Mouse (Mus musculus): Measurements from ENCODE around the gene Htra3. TPM values are rescaled to one million over a fixed set of nuclear protein-coding genes. Genes with fewer than 3 reads are reported as not detected.

The Htra3 gene
- total RNA-seq, 1 experiment = 0.71 TPM

DNA sequence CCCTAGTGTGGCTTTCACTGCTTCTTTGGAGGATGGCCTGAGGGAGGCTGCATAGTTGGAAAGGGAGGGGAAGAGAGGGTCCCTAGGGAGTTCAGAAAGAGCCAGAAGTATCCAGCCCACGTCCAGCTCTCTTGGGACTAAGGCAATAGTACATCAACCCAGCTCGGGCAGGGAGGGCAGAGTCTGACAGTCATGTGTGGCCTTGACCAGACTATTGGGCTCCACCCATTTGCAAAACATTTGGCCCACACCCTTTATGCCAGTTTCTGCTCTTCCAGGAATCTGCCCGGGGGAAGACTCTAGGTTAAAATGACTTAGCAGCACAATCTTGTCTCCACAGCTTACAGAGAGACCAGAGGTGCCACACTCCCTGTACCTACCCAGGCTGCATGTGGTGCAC lies 30.9 kb upstream of the Htra3 start:
- Histone ChIP-seq H3K9ac (ENCODE audit: insufficient read depth, low read depth, low read length, poor library complexity, severe bottlenecking) (no peak overlapping the region), H3K9me3 (ENCODE audit: control insufficient read depth, insufficient read depth, low read depth, low read length) (no peaks in the 10 kb centered on the region), H3K36me3 (ENCODE audit: control insufficient read depth, insufficient read depth, low read length, poor library complexity, severe bottlenecking) (peaks cover 6% of the 10 kb centered on the region; the same call in 1 of the 2 replicates), H3K27ac (ENCODE audit: insufficient read depth, low read depth, low read length, poor library complexity, severe bottlenecking) (no peak overlapping the region), H3K4me3 (ENCODE audit: insufficient read depth in 1 of 2, low read depth in 1 of 2, low read length in 2 of 2, poor library complexity in 1 of 2, severe bottlenecking in 1 of 2) (no peak overlapping the region), H3K4me1 (ENCODE audit: control insufficient read depth in 2 of 2, insufficient read depth in 2 of 2, low read length in 2 of 2, poor library complexity in 1 of 2) (peaks cover 2 to 8% of the 10 kb centered on the region in 2 experiments; a peak in 3 of 4 replicates)
- no peak for DNase-seq (ENCODE audit: low read depth, low spot score)
- TF ChIP-seq HCFC1 (IDR thresholded peaks at IDR 0.05; ENCODE audit: borderline replicate concordance, insufficient read depth, low read length) = no peak
- TF ChIP-seq MAFK (IDR thresholded peaks at IDR 0.05; ENCODE audit: insufficient read depth, low read depth, low read length) = no peak
- no peak for TF ChIP-seq CHD2 (IDR thresholded peaks at IDR 0.05; ENCODE audit: low read depth, low read length)
- no peak for TF ChIP-seq ZNF384 (IDR thresholded peaks at IDR 0.05; ENCODE audit: low read depth, low read length)
- no peak for TF ChIP-seq ZC3H11A (IDR thresholded peaks at IDR 0.05; ENCODE audit: borderline replicate concordance, low read depth, low read length)
- in situ Hi-C loops (cut with MboI; ENCODE audit: low sequenced_read_pairs in 2 of 2, unreplicated experiment in 2 of 2) = loop anchor here in 1 of 2 experiments (10.0 kb wide), 1 partner anchor 116 kb away; no protein-coding TSS in a partner anchor

DNA sequence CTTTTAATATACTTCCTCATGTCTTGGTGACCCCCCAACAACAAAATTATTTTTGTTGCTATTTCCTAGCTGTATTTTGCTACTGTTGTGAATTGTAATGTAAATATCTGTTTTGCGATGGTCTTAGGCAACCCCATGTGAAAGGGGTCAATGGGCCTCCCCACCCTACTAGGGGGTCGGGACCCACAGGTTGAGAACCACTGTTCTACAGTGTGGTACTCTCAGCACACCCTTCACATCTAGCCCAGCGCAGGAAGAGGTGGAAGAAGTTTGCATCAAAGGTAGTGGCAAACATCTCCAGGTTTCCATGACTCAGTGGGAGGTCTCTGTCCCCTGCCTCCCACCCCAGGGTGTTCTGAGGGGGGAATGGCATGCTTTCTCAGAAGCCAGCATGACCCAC lies 25.8 kb upstream of the Htra3 start:
- no peak for DNase-seq (ENCODE audit: low read depth, low spot score)
- Histone ChIP-seq H3K4me3 (ENCODE audit: insufficient read depth in 1 of 2, low read depth in 1 of 2, low read length in 2 of 2, poor library complexity in 1 of 2, severe bottlenecking in 1 of 2) (no peak overlapping the region), H3K27ac (ENCODE audit: insufficient read depth, low read depth, low read length, poor library complexity, severe bottlenecking) (no peak overlapping the region), H3K9ac (ENCODE audit: insufficient read depth, low read depth, low read length, poor library complexity, severe bottlenecking) (no peak overlapping the region), H3K4me1 (ENCODE audit: control insufficient read depth in 2 of 2, insufficient read depth in 2 of 2, low read length in 2 of 2, poor library complexity in 1 of 2) (peaks cover 0 to 7% of the 10 kb centered on the region in 2 experiments; a peak in 2 of 4 replicates), H3K9me3 (ENCODE audit: control insufficient read depth, insufficient read depth, low read depth, low read length) (no peaks in the 10 kb centered on the region), H3K36me3 (ENCODE audit: control insufficient read depth, insufficient read depth, low read length, poor library complexity, severe bottlenecking) (peaks cover 8% of the 10 kb centered on the region; the same call in 1 of the 2 replicates)
- TF ChIP-seq HCFC1 (IDR thresholded peaks at IDR 0.05; ENCODE audit: borderline replicate concordance, insufficient read depth, low read length) (no peak), CHD2 (IDR thresholded peaks at IDR 0.05; ENCODE audit: low read depth, low read length) (peak; percentile 83), ZNF384 (IDR thresholded peaks at IDR 0.05; ENCODE audit: low read depth, low read length) (no peak)
- in situ Hi-C loops (cut with MboI; ENCODE audit: low sequenced_read_pairs in 2 of 2, unreplicated experiment in 2 of 2) = no loop called here

DNA sequence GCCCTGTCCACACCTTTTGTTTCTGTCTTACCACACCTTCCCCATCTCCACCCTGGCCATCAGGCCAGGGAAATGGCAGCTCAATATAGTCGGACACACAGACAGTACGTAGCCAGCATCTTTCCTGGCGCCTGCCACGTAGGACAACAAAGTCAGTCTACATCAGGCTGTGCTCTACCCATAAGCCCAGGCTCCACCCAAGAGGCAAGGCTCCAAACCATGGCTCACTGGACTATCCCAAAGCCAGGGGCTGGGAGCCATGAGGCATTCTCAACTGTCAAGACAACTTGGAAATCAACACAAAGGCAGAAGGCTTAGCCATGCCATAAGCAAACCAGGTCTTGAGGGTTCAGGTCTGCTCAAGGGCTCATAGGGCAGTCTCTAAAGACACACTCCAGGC lies 24.2 kb upstream of the Htra3 start:
- no peak overlapping the region for H3K4me3 ChIP-seq (ENCODE audit: insufficient read depth in 1 of 2, low read depth in 1 of 2, low read length in 2 of 2, poor library complexity in 1 of 2, severe bottlenecking in 1 of 2)
- no peak for TF ChIP-seq ZC3H11A (IDR thresholded peaks at IDR 0.05; ENCODE audit: borderline replicate concordance, low read depth, low read length)
- TF ChIP-seq CHD2 (IDR thresholded peaks at IDR 0.05; ENCODE audit: low read depth, low read length) = no peak
- TF ChIP-seq ZNF384 (IDR thresholded peaks at IDR 0.05; ENCODE audit: low read depth, low read length) = no peak
- no peak for TF ChIP-seq HCFC1 (IDR thresholded peaks at IDR 0.05; ENCODE audit: borderline replicate concordance, insufficient read depth, low read length)
- TF ChIP-seq MAFK (IDR thresholded peaks at IDR 0.05; ENCODE audit: insufficient read depth, low read depth, low read length) = no peak
- no peak overlapping the region for H3K27ac ChIP-seq (ENCODE audit: insufficient read depth, low read depth, low read length, poor library complexity, severe bottlenecking)
- DNase-seq (ENCODE audit: low read depth, low spot score) = no peak
- H3K9ac ChIP-seq (ENCODE audit: insufficient read depth, low read depth, low read length, poor library complexity, severe bottlenecking) = no peak overlapping the region
- in situ Hi-C loops (cut with MboI; ENCODE audit: low sequenced_read_pairs in 2 of 2, unreplicated experiment in 2 of 2) = no loop called here
- peaks cover 0 to 2% of the 10 kb centered on the region in 2 experiments; a peak in 1 of 4 replicates for H3K4me1 ChIP-seq (ENCODE audit: control insufficient read depth in 2 of 2, insufficient read depth in 2 of 2, low read length in 2 of 2, poor library complexity in 1 of 2)
- H3K36me3 ChIP-seq (ENCODE audit: control insufficient read depth, insufficient read depth, low read length, poor library complexity, severe bottlenecking) = peaks cover 9% of the 10 kb centered on the region; the same call in 1 of the 2 replicates
- no peaks in the 10 kb centered on the region for H3K9me3 ChIP-seq (ENCODE audit: control insufficient read depth, insufficient read depth, low read depth, low read length)

DNA sequence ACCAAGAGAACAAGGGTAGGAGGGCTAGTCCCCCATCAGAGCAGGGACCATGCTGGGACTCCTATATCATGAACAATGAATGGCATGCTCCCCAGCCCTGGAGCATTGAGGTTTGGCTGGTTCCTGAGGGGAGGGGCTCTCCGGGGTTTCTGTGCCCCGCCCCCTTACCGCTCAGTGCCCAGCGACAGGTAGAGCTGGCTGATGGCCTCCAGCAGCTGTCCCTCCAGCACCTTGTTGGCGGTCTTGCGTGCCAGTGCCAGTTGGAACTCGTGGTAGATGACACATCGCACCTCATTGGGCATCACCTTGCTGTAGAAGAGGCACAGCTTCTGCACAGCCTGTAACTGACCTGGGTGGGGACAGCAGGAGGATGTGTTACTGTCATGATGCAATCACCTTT lies 23.6 kb upstream of the Htra3 start:
- no peak overlapping the region for H3K27ac ChIP-seq (ENCODE audit: insufficient read depth, low read depth, low read length, poor library complexity, severe bottlenecking)
- no peak for DNase-seq (ENCODE audit: low read depth, low spot score)
- peaks cover 0 to 2% of the 10 kb centered on the region in 2 experiments; a peak in 1 of 4 replicates for H3K4me1 ChIP-seq (ENCODE audit: control insufficient read depth in 2 of 2, insufficient read depth in 2 of 2, low read length in 2 of 2, poor library complexity in 1 of 2)
- TF ChIP-seq ZC3H11A (IDR thresholded peaks at IDR 0.05; ENCODE audit: borderline replicate concordance, low read depth, low read length) (no peak), CHD2 (IDR thresholded peaks at IDR 0.05; ENCODE audit: low read depth, low read length) (no peak), HCFC1 (IDR thresholded peaks at IDR 0.05; ENCODE audit: borderline replicate concordance, insufficient read depth, low read length) (no peak), MAFK (IDR thresholded peaks at IDR 0.05; ENCODE audit: insufficient read depth, low read depth, low read length) (no peak), ZNF384 (IDR thresholded peaks at IDR 0.05; ENCODE audit: low read depth, low read length) (no peak)
- no peak overlapping the region for H3K4me3 ChIP-seq (ENCODE audit: insufficient read depth in 1 of 2, low read depth in 1 of 2, low read length in 2 of 2, poor library complexity in 1 of 2, severe bottlenecking in 1 of 2)
- in situ Hi-C loops (cut with MboI; ENCODE audit: low sequenced_read_pairs in 2 of 2, unreplicated experiment in 2 of 2) = no loop called here
- no peaks in the 10 kb centered on the region for H3K9me3 ChIP-seq (ENCODE audit: control insufficient read depth, insufficient read depth, low read depth, low read length)
- no peak overlapping the region for H3K9ac ChIP-seq (ENCODE audit: insufficient read depth, low read depth, low read length, poor library complexity, severe bottlenecking)
- H3K36me3 ChIP-seq (ENCODE audit: control insufficient read depth, insufficient read depth, low read length, poor library complexity, severe bottlenecking) = peaks cover 9% of the 10 kb centered on the region; the same call in 1 of the 2 replicates
